ENCODE assay signal across 16 mouse cellular contexts in the genomic region with DNA sequence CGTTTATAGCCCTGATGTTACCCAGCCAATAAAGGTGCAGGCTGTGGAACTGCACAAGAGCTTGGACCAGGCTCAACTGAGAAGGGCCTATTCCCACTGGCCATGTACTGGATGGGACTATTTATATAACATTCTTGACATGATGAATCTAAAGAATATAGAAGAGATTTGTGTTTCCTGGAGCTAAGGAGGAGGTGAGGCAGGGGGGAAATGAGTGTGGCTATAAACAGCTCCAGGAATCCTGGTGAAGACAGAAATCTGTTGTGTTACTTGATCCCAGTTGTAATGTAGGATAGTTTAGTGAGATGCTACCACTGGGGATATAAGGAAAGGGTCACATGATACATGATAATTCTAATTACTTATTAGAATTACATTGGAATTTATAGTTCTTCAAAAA.
"Had no signal": no experiment of that assay in that cellular context is flagged by ENCODE, and none has a peak within 500 bp of the region (broad histone marks: within the 10 kb centered on the region; RNA-seq: fewer than 3 reads in every experiment).

No protein-coding gene starts in this region.

- H3K27ac ChIP-seq: kidney, embryonic 15.5 days; limb, embryonic 12.5 days; liver, embryonic 13.5 days; lung, embryonic 15.5 days; macrophage; midbrain, embryonic 12.5 days; neural tube, embryonic 13.5 days; stomach, postnatal 0 days had no signal

- DNase-seq: kidney, adult 2 months; kidney, postnatal 14 days; liver; liver, embryonic 13.5 days; liver, postnatal 0 days; lung, postnatal 14 days; thymus, adult 18-20 months; thymus, postnatal 14 days had no signal

- H3K4me3 ChIP-seq: kidney, embryonic 15.5 days; limb, embryonic 12.5 days; liver, embryonic 13.5 days; lung, embryonic 15.5 days; megakaryocyte, embryonic 14.5 days; midbrain, embryonic 12.5 days; neural tube, embryonic 13.5 days had no signal
